Mouse (Mus musculus) brain, embryonic 14.5 days (tissue): ENCODE measurements around the gene Zbtb11.

Experiments
- CTCF ChIP-seq: fragments of 200-500 bp; IDR thresholded peaks from 2 replicates; pipeline ENCODE4 v1.5.1; 2012; ENCODE audit warnings: inconsistent platforms, mild to moderate bottlenecking, moderate library complexity, borderline replicate concordance; ENCODE audit not compliant: insufficient read depth, insufficient read length; ENCODE audit errors: extremely low read depth
- POLR2A ChIP-seq: fragments of 200-500 bp; IDR thresholded peaks from 2 replicates; pipeline ENCODE4 v1.6.1; 2012; ENCODE audit warnings: mild to moderate bottlenecking, inconsistent platforms, borderline replicate concordance; ENCODE audit not compliant: poor library complexity, insufficient read depth, insufficient read length, severe bottlenecking; ENCODE audit errors: extremely low read depth

- no peak for TF ChIP-seq POLR2A
- TF ChIP-seq CTCF = no peak
Measured at GRCm38 (mm10) chr16:55951679-55952327, 21.9 kb upstream of the Zbtb11 start.
